Mouse (Mus musculus) heart, postnatal 10 days (tissue): Measurements from ENCODE around the gene Ganc. TPM values are rescaled to one million over a fixed set of nuclear protein-coding genes. Genes with fewer than 3 reads are reported as not detected.

Experiments
- DNase-seq, 2 experiments: peaks; one replicate each; pipeline ENCODE4 v3.0.0; 2021
- intact Hi-C: fragments of 180-260 bp; cut with DNase I; formaldehyde crosslinking; loops from one replicate; pipeline ENCODE4 v1.15.1; 2025
- total RNA-seq, 2 experiments: library from RNA; stranded (reverse); gene quantifications; 2 replicates each; pipeline ENCODE4 v1.2.3; 2021

Gene Ganc
- total RNA-seq: 10 to 100 TPM; 20.6 to 22.0 TPM

- DNase-seq: no peak
- intact Hi-C loops: no loop called here
Measured at GRCm38 (mm10) chr2:120403653-120403985, at the start of gene Ganc. Ganc (plus strand) TSS chr2:120403896.

DNA sequence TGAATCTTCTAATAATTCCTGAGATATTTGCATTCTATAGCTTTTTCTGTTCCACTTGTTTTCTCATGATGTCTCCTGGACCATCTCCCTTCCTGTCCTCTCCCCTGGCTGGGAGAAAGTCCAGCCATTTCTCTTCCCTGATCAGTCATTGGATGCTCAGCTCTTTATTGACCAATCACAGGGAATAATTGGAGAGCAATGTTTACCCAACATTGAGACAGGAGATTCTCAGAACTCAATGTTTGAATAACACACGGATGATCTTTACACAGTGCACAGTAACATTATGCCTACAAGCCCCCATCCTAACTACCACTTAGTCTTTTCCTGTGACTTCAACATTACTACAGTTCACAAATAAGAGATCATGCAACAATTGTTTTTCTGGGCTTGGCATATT lies 43.3 kb upstream of the Ganc start:
- no peak for DNase-seq

GRCm38 (mm10) chr2:120366501-120366900 lies 37.2 kb upstream of the Ganc start:
- DNase-seq: no peak
- intact Hi-C loops: no loop called here

More for the DNA sequence above, 43.3 kb upstream of the Ganc start:
- intact Hi-C loops: no loop called here

DNA sequence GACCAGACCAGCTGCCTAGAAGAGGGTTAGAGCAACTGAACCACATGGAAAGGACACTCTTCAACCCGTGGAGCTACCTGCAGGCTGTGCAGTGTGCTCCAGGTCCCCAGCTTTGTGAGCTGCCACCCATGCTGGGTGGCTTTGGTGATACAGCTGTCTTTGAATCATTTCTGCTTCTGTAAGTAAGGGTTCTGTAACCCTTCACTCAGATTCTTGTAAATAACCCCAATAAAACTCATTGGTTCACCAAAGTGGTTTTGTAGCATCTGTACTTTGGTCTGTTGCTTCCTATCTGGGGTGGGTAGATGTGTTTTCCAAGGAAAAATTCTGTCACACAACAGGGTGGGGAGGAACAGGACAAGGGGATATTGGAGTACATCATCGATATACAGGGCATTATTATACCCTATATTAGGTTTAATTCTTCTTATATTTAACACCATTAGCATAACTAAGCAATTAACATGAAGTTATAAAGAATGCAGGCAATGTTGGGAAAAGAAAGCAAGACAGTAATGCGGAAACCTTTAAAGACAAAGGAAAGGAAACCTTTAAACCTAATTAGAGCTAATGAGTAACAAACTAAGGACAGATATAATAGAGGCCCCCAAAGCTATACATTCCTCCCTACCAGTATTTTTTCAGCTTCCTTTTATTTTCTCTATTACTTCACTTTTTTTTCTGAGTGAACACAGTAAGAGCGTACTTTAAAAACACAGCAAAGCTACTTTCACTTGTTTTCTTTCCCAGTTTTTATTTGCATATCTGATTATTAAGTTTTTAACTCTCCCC lies 36.1 kb upstream of the Ganc start:
- no peak for DNase-seq
- intact Hi-C loops: no loop called here

- DNase-seq: no peak
- intact Hi-C loops: no loop called here
Measured at GRCm38 (mm10) chr2:120373858-120374257, 29.8 kb upstream of the Ganc start.

DNA sequence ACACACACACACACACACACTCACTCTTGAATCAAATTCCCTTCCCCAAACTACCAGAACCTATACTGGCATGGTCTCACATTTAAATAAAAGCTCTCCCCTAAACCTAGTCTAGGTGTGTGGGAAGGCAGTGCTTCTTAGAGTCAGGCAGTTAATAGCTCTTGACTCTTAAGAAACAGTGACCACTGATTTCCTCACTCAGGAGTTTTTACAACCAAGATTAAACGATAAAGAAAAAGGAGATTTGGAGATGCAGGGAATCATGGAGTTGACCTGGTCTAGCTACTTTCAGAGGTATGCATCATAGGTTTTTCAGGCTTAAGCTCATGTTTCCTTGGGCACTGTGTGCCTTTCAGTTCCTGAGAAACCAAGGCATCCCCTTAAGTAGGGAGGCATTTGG lies 17.4 kb upstream of the Ganc start:
- no peak for DNase-seq
- intact Hi-C loops: no loop called here

DNA sequence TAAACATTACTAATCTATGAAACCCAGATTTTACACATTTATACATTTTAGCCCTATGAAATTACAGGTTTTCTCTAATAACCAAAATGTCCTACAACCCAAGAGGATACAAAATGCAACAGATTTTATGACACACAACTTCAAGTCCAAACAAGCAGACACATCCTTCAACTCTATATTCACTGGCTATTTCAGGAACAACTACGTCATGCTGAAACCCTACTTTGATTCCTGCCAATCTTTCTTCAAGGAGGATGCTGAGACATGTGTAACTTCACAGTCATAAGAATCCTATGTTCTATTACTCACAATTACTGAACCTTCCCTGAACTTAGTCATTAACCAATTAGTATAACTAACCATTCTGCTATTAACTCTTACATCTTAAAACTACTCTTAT lies 16.4 kb upstream of the Ganc start:
- intact Hi-C loops: no loop called here
- no peak for DNase-seq

DNA sequence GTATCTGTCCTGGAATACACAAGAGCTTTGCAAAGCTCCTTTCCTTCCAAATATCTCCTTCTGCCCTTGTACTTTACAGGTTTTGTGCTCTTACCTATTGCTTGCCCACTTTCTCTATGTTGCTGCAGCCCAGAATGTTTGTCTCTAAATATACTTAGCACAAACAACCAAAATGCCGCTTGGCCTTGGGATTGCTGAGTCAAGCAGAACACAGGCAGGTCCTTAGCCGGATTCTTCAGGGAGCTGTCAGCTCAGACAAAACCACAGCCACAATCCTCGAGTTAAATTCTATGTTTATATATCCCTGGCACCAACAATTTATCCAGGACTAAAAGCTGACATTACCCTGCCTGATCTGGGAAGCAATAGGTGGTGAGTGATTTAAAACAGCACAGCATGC lies 14.3 kb upstream of the Ganc start:
- no peak for DNase-seq
- intact Hi-C loops: no loop called here

- intact Hi-C loops: no loop called here
Measured at GRCm38 (mm10) chr2:120390934-120391333, 12.8 kb upstream of the Ganc start.

GRCm38 (mm10) chr2:120392406-120392805 lies 11.3 kb upstream of the Ganc start:
- intact Hi-C loops: no loop called here

More at GRCm38 (mm10) chr2:120390934-120391333, 12.8 kb upstream of the Ganc start:
- DNase-seq: peak; percentile 29 to 44

GRCm38 (mm10) chr2:120397951-120398350 lies 5.7 kb upstream of the Ganc start:
- DNase-seq: no peak
- intact Hi-C loops: no loop called here

More at GRCm38 (mm10) chr2:120392406-120392805, 11.3 kb upstream of the Ganc start:
- DNase-seq: no peak

DNA sequence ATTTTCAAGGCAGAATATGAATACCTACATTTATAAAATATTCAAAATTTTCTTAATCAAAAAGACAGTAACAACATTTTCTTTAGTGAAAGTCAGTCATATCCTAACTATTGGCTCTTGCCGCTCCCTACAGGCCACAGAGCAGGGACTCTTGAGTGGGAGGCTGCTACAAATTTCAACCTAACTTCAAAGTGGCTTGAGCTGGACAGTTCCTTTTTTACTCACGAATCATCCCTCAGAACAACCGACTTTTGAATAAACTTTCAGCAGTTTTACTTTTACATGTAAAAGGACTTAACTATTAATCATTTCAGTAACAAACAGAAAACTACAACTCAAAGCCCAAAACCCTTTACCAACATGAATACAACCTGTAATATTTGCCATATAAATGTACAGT lies 883 bp upstream of the Ganc start:
- intact Hi-C loops: no loop called here
- DNase-seq: no peak

DNA sequence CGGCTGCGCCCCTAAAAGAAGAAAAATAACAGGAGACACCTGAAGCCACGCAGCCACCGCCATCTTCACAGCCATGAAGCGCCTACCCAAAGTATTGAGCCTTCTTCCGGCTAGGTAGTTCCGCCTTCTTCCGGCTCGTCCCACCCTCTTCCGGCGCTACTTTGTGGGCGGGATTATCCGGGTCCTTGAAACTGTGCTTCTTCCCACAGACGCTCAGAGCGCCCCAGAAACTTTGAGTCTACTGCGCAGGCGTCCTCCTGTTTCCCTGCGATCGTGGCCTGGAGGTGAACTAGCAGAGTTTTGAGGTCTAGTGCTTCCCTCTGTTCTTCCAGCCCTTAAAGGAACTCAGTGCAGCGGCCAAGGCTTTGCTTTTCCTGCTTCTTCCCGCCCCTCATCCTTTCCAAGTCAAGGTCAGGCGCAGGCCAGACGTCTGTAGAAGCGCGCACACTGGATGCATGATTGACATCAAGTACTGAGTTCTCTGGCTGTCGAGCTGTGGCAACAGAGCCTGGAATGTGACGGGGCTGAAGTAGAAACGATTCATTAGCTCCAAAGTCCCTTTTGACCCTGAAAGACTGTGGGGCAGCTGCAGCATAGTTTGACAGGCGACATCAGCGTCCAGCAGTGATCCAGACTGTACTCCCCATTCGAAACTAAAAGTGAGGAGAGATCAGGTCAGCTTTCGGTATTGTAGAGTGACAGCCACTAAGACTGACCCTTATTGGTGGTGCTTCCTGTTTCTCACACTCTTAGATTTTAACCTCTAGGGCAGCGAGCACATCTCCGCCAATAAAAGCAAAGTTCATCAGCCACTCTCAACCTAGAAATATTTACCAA lies 508 bp downstream of the Ganc start, which contains the start of gene Tmem87a:
TSS of gene Tmem87a (minus strand) at position 128 of the 837 bp plus-strand sequence.
- intact Hi-C loops: no loop called here
- peak; percentile 97 to 99 for DNase-seq

DNA sequence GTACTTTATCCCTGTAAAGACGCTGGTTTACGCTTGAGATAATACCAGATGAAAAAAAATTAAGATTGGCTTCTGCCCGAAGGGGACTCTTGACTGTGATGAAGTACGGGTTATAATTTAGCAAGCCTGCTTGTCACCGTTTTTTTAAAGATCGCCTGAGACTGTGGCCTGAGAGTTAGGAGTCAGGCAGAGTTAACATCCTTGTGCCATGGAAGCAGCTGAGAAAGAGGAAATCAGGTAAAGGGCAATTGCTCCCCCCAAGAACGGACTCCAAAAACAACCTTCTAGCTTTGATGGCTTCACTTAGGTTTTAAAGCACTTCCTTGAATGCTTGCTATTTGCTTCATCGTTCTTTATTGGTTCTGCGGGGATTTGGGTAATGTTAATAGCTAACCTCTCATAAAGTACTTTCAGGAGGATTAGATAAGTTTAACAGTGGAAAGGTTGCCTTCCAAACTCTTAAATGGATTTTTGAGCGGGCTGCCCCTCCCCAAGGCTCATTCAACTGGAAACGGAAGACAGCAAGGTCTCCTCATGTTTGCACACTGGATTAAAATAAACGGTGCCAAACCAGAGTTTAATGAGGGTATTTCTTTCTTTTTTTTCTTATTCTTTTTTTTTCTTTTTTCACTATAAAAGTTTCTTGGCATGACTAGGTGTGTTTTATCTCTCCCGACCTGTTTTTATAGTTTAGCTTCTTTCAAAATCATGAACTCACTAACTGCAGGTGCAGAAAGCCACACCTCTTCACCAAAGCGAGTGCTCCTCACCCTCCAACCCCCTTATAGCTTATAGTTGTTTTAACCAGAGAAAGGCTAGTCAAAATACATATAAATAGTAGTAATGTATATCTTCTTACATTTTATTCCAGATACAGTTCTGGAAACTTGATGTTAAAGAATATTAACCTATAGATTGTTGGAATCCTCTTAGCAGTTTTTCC lies 1.4 kb downstream of the Ganc start:
- no peak for DNase-seq
- intact Hi-C loops: no loop called here

DNA sequence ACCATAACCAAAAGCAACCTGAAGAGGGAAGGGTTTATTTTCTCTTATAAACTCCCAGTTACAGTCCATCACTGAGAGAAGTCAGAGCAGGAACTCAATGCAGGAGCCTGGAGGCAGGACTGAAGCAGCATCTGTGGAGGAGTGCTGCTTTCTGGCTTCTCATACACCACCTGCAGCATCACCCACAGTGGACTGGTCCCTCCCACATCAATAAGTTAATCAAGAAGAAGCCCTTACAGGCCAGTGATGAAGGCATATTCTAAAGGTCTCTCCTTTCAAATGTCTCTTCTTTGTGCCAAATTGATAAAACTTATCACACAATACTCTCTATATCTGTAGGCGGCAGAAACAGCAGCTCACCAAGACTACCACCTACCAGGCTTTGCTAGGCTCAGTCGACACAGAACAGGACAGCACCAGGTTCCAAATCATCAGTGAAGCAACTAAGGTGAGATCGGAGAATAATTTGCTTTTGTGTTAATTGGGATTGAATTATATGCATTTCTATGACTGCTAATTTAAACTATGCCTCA lies 7.5 kb downstream of the Ganc start:
- intact Hi-C loops: no loop called here
- no peak for DNase-seq

DNA sequence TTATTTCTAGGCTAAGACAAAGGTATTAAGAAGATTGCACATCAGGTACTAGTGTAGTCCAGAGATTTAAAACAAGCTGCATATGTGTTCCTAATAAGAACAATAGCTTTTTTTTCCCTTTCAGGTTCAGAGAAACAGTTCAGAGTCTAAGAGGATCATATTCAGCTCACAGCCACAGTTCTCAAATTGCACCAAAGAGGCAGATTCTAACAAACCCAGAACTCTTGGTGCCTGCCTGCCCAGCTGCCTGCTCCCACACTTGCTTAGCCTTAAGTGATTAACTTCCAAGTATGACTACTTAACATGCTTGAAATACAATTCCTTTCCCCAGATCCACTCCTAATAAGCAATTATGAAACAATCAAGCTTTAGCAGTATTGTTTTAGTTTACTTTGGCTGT lies 10.4 kb downstream of the Ganc start:
- no peak for DNase-seq

GRCm38 (mm10) chr2:120414738-120415414 lies 11.2 kb downstream of the Ganc start:
- intact Hi-C loops: no loop called here
- DNase-seq: no peak

More for the DNA sequence above, 10.4 kb downstream of the Ganc start:
- intact Hi-C loops: no loop called here

GRCm38 (mm10) chr2:120424386-120424785 lies 20.7 kb downstream of the Ganc start:
- intact Hi-C loops: no loop called here
- DNase-seq: no peak

DNA sequence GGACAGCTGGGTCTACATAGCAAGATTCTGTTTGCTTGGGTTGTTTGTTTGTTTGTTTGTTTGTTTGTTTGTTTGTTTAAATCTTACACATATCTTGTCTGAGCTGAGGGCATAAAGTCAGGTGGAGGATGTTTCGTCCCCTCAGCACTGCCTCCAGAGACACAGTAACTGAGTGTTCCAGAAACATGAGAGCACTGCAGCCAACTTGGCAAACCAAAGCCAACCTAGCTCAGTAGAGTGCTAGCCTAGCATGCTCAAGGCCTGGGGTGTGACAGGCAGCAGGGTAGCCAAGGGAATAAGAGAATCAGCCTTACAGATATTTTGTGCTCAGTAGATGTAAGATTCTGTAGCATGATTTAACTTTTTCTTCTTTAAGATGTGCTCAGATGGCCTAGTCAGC lies 40.8 kb downstream of the Ganc start:
- DNase-seq: no peak
- intact Hi-C loops: no loop called here

- intact Hi-C loops: no loop called here
- no peak for DNase-seq
Measured at GRCm38 (mm10) chr2:120446373-120446772, 42.7 kb downstream of the Ganc start.
